Mouse (Mus musculus) frontal cortex, postnatal 36 days (tissue): ENCODE measurements at regions not wholly inside any gene's neighbourhood (a gene's known extent, or its start where the extent isn't known, plus 50 kb on each side); places are given as distances from the start of the nearest gene placed in this dataset.

ENCODE experiments used
- DNase-seq, 2 experiments: peaks; one replicate each; pipeline ENCODE4 v3.0.0; 2022; ENCODE audit warnings: low spot score in 2 of 2

- DNase-seq: no peak
These were observed 616.0 kb downstream of the Ryr2 start for GRCm38 (mm10) chr13:11490766-11491165.

DNA sequence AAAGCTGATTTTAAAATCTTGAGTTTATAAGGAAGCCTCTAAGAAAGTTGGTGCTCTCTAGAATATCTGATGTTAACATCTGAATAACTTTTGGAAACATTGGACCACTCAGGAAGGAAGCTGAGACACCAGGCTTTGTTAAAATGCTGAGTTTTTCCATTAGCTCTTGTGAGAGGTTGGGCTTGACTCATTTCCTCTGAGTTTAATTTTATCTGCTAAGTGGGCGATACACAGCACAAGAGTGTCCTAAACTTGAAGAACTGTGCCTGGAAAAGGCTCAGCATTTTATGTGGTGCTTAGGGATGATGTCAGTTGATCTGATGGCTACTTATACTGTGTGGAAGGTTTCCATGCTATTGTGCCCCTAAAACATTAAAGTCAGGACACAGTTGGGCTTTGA, 623.6 kb downstream of the Ryr2 start:
- peak; percentile 10 to 11 for DNase-seq

DNA sequence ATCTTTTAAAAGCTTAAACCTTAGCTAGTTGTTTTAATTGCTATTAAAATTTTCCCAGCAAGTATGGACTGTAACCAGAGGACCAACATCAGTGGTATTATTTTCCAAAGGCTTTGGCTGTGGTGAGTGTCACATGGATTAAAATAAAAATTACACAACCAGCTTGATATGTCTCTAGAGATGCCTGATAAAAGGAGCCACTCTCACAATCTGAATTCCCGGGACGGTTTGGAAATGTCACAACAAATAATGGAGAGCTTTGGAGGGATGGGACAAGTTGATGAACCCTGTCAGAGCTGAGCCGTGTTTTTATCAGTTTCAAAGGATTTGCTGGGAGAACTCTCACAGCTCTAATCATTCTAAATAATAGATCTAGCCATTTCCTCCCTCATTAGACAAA, 624.0 kb downstream of the Ryr2 start:
- DNase-seq: peak in 1 of 2 experiments; percentile 1

- no peak for DNase-seq
These were observed 646.5 kb downstream of the Ryr2 start for GRCm38 (mm10) chr13:11460251-11460650.

GRCm38 (mm10) chr13:11455113-11455512, 651.6 kb downstream of the Ryr2 start:
- DNase-seq: no peak

- DNase-seq: no peak
These were observed 654.3 kb downstream of the Ryr2 start for GRCm38 (mm10) chr13:11452448-11452847.

- DNase-seq: peak; percentile 25 to 41
These were observed 674.0 kb downstream of the Ryr2 start for GRCm38 (mm10) chr13:11432465-11433339.

GRCm38 (mm10) chr13:11426820-11427219, 679.9 kb downstream of the Ryr2 start:
- no peak for DNase-seq

GRCm38 (mm10) chr13:11392027-11392426, 714.7 kb downstream of the Ryr2 start:
- no peak for DNase-seq

GRCm38 (mm10) chr13:11375452-11375851, 731.3 kb downstream of the Ryr2 start:
- DNase-seq: no peak

DNA sequence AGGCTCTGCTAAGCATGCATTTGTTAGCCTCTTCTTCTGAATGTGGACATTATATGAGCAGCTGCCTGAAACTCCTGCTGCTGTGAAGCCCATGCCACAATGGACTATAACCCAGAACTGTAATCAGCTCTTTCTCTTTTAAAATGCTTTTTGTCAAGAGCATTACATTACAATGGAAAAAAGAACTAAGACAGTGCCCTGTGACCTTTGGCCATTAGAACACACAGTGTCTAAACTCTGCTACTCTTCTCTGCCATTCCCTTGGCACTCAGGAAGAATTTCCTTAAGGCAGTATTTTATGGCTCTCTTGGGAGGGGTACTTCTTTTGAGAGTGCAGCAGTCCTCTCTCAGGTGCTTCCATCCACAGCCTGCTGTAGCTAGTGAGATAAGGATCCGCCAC, 737.3 kb downstream of the Ryr2 start:
- no peak for DNase-seq

DNA sequence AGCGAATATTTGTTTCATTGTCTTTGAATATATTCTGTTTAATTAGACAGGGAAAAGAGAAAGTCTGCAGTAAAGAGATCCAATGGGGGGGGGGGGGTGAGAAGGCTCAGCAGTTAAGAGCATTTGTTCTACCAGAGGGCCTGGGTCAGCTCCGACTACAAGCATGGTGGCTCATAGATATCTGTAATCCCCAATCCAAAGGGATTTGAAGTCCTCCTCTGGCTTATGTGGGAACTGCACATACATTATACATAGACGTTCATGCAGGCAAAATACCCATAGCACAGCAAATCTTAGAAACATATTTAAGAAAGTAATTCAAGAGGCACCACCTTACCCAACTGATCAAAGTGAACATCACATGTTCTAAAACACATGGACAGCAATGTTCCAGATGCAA, 743.9 kb downstream of the Ryr2 start:
- no peak for DNase-seq

- DNase-seq: no peak
These were observed 758.3 kb downstream of the Ryr2 start for GRCm38 (mm10) chr13:11348502-11348849.

GRCm38 (mm10) chr13:11347787-11348501, 758.8 kb downstream of the Ryr2 start:
- no peak for DNase-seq

DNA sequence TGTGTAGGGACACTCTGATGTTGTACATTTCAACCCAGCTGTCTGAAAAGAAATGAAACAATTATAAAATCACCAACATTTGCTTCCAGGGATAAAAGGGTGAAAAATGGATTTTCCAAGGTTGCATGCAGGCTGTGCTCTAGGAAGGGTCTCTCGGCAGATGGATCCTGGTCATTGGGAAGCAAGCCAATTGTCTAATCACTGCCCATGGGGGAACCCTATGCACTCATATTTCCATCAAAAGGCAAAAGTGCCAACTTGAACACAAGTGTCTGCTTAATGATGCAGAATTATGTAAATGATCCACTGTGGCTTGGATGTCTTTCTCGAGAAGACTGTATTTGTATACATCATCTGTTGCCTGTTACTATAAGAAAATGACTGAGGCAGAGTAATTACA, 762.2 kb downstream of the Ryr2 start:
- no peak for DNase-seq

GRCm38 (mm10) chr13:11338297-11338616, 768.5 kb downstream of the Ryr2 start:
- DNase-seq: peak; percentile 21 to 36

GRCm38 (mm10) chr13:11337610-11338296, 769.0 kb downstream of the Ryr2 start:
- no peak for DNase-seq

- no peak for DNase-seq
These were observed 769.8 kb downstream of the Ryr2 start for GRCm38 (mm10) chr13:11336958-11337357.

DNA sequence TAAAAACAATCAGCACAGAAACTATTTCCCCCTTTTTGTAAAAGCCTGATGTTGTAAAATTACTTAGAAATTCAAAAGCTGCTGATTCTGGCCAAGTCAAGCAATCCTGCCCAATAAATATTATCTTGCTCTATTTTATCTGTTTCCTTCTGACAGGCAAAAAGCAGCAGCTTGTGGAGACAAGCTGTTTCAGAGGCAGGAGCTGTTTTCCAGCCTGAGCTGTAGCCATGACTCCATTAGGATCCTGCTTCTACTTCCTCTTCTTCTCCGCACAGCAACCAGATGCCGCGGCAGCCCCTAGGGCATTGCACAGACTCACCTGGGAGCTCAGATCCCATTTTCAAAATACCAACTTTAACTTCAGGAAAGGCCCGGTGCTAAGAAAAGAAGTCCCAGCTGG, 774.8 kb downstream of the Ryr2 start:
- no peak for DNase-seq

- DNase-seq: no peak
These were observed 798.0 kb downstream of the Ryr2 start for GRCm38 (mm10) chr13:11308716-11309115.

- no peak for DNase-seq
These were observed 811.3 kb downstream of the Ryr2 start for GRCm38 (mm10) chr13:11295493-11295892.

- DNase-seq: peak; percentile 8 to 55
These were observed 812.1 kb downstream of the Ryr2 start for GRCm38 (mm10) chr13:11294689-11295088.

DNA sequence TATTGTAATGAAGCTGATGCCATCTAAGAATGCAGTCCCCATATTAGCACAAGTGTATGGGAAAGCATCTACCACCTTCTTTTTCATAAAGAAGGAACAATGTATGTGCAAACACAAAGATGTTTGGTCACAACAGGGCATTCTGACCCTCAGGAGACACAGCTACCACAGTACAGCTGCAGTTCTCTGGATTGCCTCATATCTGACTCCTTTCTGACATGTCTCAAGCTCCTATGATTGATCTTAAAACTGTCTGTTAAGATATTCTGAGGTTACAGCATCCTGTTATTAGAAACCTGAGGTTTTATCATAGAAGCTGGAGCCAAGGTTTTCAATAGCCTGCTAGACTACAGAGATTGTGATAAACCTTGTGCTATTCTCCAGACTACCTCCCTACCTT, 813.0 kb downstream of the Ryr2 start:
- DNase-seq: no peak
